Mouse (Mus musculus): Measurements from ENCODE around the gene Ccr10.
"Not testable (repeated sequence)": the region's sequence is repeated elsewhere in the genome, so short reads cannot be mapped to it uniquely, and the experiment has no call there.

Ccr10 gene

GRCm38 (mm10) chr11:101166357-101166756 lies 8.9 kb downstream of the Ccr10 start:
- no peaks in the 10 kb centered on the region for H3K9me3 ChIP-seq (ENCODE audit: low read length)
- no peak overlapping the region for H3K4me3 ChIP-seq (replicated peaks; ENCODE audit: low read length)
- TF ChIP-seq NANOG (IDR thresholded peaks at IDR 0.05; ENCODE audit: borderline replicate concordance, low read length) = no peak
- TF ChIP-seq POU5F1 (IDR thresholded peaks at IDR 0.05; ENCODE audit: borderline replicate concordance, low read length) = no peak
- TF ChIP-seq CTCF (conservative IDR thresholded peaks at IDR 0.05; ENCODE audit: low read length) = no peak
- peaks cover 62% of the 10 kb centered on the region for H3K4me1 ChIP-seq (replicated peaks; ENCODE audit: low read depth, low read length)
- H3K27me3 ChIP-seq (ENCODE audit: insufficient read depth, low read length) = peaks cover 94% of the 10 kb centered on the region
- H3K36me3 ChIP-seq (ENCODE audit: insufficient read depth, low read length) = peaks cover 15% of the 10 kb centered on the region

GRCm38 (mm10) chr11:101164677-101165580 lies 10.3 kb downstream of the Ccr10 start:
- Histone ChIP-seq H3K36me3 (ENCODE audit: insufficient read depth, low read length) (peaks cover 15% of the 10 kb centered on the region), H3K27me3 (ENCODE audit: insufficient read depth, low read length) (peaks cover 87% of the 10 kb centered on the region), H3K4me3 (replicated peaks; ENCODE audit: low read length) (peak overlapping the region; percentile 74), H3K4me1 (replicated peaks; ENCODE audit: low read depth, low read length) (peaks cover 55% of the 10 kb centered on the region), H3K9me3 (ENCODE audit: low read length) (no peaks in the 10 kb centered on the region)
- TF ChIP-seq POU5F1 (IDR thresholded peaks at IDR 0.05; ENCODE audit: borderline replicate concordance, low read length) (no peak), NANOG (IDR thresholded peaks at IDR 0.05; ENCODE audit: borderline replicate concordance, low read length) (no peak), CTCF (conservative IDR thresholded peaks at IDR 0.05; ENCODE audit: low read length) (no peak)

- H3K4me3 ChIP-seq (replicated peaks; ENCODE audit: low read length) = peak overlapping the region; percentile 74
- H3K9me3 ChIP-seq (ENCODE audit: low read length) = no peaks in the 10 kb centered on the region
- peaks cover 15% of the 10 kb centered on the region for H3K36me3 ChIP-seq (ENCODE audit: insufficient read depth, low read length)
- peaks cover 49% of the 10 kb centered on the region for H3K4me1 ChIP-seq (replicated peaks; ENCODE audit: low read depth, low read length)
- H3K27me3 ChIP-seq (ENCODE audit: insufficient read depth, low read length) = peaks cover 82% of the 10 kb centered on the region
- TF ChIP-seq NANOG (IDR thresholded peaks at IDR 0.05; ENCODE audit: borderline replicate concordance, low read length) = no peak
- TF ChIP-seq CTCF (conservative IDR thresholded peaks at IDR 0.05; ENCODE audit: low read length) = no peak
- no peak for TF ChIP-seq POU5F1 (IDR thresholded peaks at IDR 0.05; ENCODE audit: borderline replicate concordance, low read length)
Measured at GRCm38 (mm10) chr11:101164351-101164665, 10.9 kb downstream of the Ccr10 start.

DNA sequence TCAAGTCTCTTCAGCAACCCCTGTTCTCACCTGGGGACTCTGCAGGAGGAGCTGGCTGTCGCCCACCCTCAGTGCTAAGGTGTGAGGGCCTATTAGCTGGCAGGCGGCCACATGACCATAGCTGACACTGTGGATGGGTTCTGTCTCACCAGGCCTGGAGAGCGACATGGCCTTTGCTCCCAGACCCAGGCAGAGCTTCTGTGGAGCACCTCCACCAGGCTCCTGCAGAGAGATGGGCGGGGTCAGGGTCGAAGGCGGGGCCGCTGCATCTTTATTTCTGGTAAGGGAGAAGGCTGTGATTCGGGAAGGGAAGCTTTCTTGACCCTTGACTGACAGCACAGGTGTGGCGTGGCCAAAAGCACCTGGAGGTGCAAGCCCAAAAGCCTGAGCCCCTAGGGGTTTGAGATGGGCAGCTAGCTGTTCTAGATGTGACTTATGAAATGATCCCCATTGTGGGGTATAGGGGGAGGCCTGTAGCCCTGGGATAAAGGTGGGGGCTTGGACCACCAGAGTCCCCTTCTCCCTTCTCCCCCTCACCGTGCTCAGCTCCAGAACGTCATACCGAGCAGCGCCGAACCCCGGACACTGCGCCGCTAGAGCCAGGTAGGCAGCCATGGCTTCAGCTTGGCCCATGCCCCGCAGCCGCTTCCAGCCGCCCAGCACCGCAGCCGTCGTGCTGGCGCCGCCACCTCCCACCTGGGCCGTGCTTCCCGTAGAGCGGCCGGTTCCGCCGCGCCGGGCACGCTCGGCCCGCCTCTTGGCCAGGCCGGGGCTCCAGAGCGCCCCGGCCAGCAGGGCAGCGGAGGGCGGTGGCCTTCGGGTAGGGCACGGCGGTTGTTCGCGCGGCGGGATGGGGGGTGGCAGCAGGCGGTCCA lies 11.5 kb downstream of the Ccr10 start:
- TF ChIP-seq CTCF (conservative IDR thresholded peaks at IDR 0.05; ENCODE audit: low read length) (no peak), NANOG (IDR thresholded peaks at IDR 0.05; ENCODE audit: borderline replicate concordance, low read length) (no peak), POU5F1 (IDR thresholded peaks at IDR 0.05; ENCODE audit: borderline replicate concordance, low read length) (no peak)
- Histone ChIP-seq H3K4me1 (replicated peaks; ENCODE audit: low read depth, low read length) (peaks cover 47% of the 10 kb centered on the region), H3K27me3 (ENCODE audit: insufficient read depth, low read length) (peaks cover 81% of the 10 kb centered on the region), H3K9me3 (ENCODE audit: low read length) (no peaks in the 10 kb centered on the region), H3K4me3 (replicated peaks; ENCODE audit: low read length) (peak overlapping the region; percentile 74), H3K36me3 (ENCODE audit: insufficient read depth, low read length) (peaks cover 15% of the 10 kb centered on the region)

- H3K4me1 ChIP-seq (replicated peaks; ENCODE audit: low read depth, low read length) = peaks cover 44% of the 10 kb centered on the region
- no peak for TF ChIP-seq POU5F1 (IDR thresholded peaks at IDR 0.05; ENCODE audit: borderline replicate concordance, low read length)
- TF ChIP-seq NANOG (IDR thresholded peaks at IDR 0.05; ENCODE audit: borderline replicate concordance, low read length) = no peak
- no peak for TF ChIP-seq CTCF (conservative IDR thresholded peaks at IDR 0.05; ENCODE audit: low read length)
- H3K9me3 ChIP-seq (ENCODE audit: low read length) = no peaks in the 10 kb centered on the region
- peaks cover 15% of the 10 kb centered on the region for H3K36me3 ChIP-seq (ENCODE audit: insufficient read depth, low read length)
- H3K27me3 ChIP-seq (ENCODE audit: insufficient read depth, low read length) = peaks cover 78% of the 10 kb centered on the region
- peak overlapping the region; percentile 74 for H3K4me3 ChIP-seq (replicated peaks; ENCODE audit: low read length)
Measured at GRCm38 (mm10) chr11:101162772-101163171, 12.5 kb downstream of the Ccr10 start.

- Histone ChIP-seq H3K4me3 (replicated peaks; ENCODE audit: low read length) (no peak overlapping the region), H3K9me3 (ENCODE audit: low read length) (no peaks in the 10 kb centered on the region), H3K27me3 (ENCODE audit: insufficient read depth, low read length) (peaks cover 77% of the 10 kb centered on the region), H3K4me1 (replicated peaks; ENCODE audit: low read depth, low read length) (peaks cover 40% of the 10 kb centered on the region), H3K36me3 (ENCODE audit: insufficient read depth, low read length) (peaks cover 11% of the 10 kb centered on the region)
- TF ChIP-seq CTCF (conservative IDR thresholded peaks at IDR 0.05; ENCODE audit: low read length) = no peak
- no peak for TF ChIP-seq NANOG (IDR thresholded peaks at IDR 0.05; ENCODE audit: borderline replicate concordance, low read length)
- TF ChIP-seq POU5F1 (IDR thresholded peaks at IDR 0.05; ENCODE audit: borderline replicate concordance, low read length) = no peak
Measured at GRCm38 (mm10) chr11:101162301-101162700, 12.9 kb downstream of the Ccr10 start.

DNA sequence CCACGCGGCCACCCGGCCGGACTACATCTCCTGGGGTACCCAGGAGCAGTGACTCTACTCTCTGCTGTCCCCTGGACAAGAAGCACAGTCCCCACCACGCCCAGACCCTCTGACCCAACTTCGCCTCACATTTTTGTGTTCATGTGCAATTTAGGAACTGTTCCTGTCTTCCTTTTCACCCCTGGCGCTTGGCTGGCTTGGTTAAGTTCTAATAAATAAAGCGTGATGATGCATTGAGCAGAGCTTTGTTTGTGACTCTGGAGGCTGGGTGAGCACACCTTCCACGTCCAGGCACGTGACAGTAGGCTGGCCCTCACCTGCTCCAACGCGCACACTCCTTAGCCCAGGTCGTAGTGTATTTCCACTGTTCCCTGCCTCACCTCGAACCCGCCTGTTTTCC lies 13.7 kb downstream of the Ccr10 start:
- no peaks in the 10 kb centered on the region for H3K9me3 ChIP-seq (ENCODE audit: low read length)
- H3K36me3 ChIP-seq (ENCODE audit: insufficient read depth, low read length) = 0 out of 2 replicates have a peak, but pooled peaks cover 5% of the 10 kb centered on the region
- no peak for TF ChIP-seq POU5F1 (IDR thresholded peaks at IDR 0.05; ENCODE audit: borderline replicate concordance, low read length)
- no peak for TF ChIP-seq CTCF (conservative IDR thresholded peaks at IDR 0.05; ENCODE audit: low read length)
- TF ChIP-seq NANOG (IDR thresholded peaks at IDR 0.05; ENCODE audit: borderline replicate concordance, low read length) = no peak
- peaks cover 72% of the 10 kb centered on the region for H3K27me3 ChIP-seq (ENCODE audit: insufficient read depth, low read length)
- H3K4me1 ChIP-seq (replicated peaks; ENCODE audit: low read depth, low read length) = peaks cover 46% of the 10 kb centered on the region
- no peak overlapping the region for H3K4me3 ChIP-seq (replicated peaks; ENCODE audit: low read length)

DNA sequence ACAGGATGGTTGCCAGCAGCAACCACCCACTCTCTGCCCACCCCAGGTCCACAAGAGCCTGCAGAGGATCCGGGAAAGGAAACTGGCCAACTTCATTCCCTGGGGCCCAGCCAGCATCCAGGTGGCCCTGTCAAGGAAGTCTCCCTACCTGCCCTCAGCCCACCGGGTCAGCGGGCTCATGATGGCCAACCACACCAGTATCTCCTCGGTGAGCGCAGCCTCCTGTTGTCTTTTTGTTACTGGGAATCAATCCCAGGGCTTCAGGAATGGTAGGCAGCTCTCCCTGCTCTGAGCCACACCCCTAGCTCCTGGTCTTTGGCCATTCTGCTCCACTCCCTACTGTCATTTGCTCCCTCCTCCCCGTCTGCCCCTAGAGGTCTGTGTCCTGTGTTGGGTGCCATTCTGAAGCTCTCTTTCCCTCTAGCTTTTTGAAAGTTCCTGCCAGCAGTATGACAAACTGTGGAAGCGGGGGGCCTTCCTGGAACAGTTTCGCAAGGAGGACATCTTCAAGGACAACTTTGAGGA lies 14.2 kb downstream of the Ccr10 start:
- H3K27me3 ChIP-seq (ENCODE audit: insufficient read depth, low read length) = peaks cover 72% of the 10 kb centered on the region
- H3K4me1 ChIP-seq (replicated peaks; ENCODE audit: low read depth, low read length) = peaks cover 51% of the 10 kb centered on the region
- not testable (repeated sequence) for H3K9me3 ChIP-seq (ENCODE audit: low read length); H3K36me3 ChIP-seq (ENCODE audit: insufficient read depth, low read length); H3K4me3 ChIP-seq (replicated peaks; ENCODE audit: low read length)

GRCm38 (mm10) chr11:101160151-101160550 lies 15.1 kb downstream of the Ccr10 start:
- H3K9me3 ChIP-seq (ENCODE audit: low read length); H3K4me3 ChIP-seq (replicated peaks; ENCODE audit: low read length); H3K36me3 ChIP-seq (ENCODE audit: insufficient read depth, low read length): not testable (repeated sequence)
- Histone ChIP-seq H3K27me3 (ENCODE audit: insufficient read depth, low read length) (peaks cover 70% of the 10 kb centered on the region), H3K4me1 (replicated peaks; ENCODE audit: low read depth, low read length) (peaks cover 55% of the 10 kb centered on the region)

Data from E14TG2a.4 (cell line).